Mouse (Mus musculus) forebrain, embryonic 15.5 days (tissue): ENCODE data around the gene Tcte3. TPM values are rescaled to one million over a fixed set of nuclear protein-coding genes. Genes with fewer than 3 reads are reported as not detected.
"Not testable (repeated sequence)": the region's sequence is repeated elsewhere in the genome, so short reads cannot be mapped to it uniquely, and the experiment has no call there.

Experiments used
- ATAC-seq: fragments of 200-750 bp; cut with Nextera tagmentation; replicated peaks from 2 replicates; pipeline ENCODE4 v1.8.0; 2017; ENCODE audit warnings: mild to moderate bottlenecking, moderate TSS enrichment, moderate library complexity
- H3K27ac ChIP-seq: fragments of 300-500 bp; sonication (generic); replicated peaks from 2 replicates; pipeline ENCODE4 v1.5.1; 2015; ENCODE audit warnings: mild to moderate bottlenecking, inconsistent platforms
- H3K27me3 ChIP-seq: fragments of 300-500 bp; sonication (generic); 2 replicates; pipeline ENCODE4 v1.6.1; 2015; ENCODE audit warnings: inconsistent platforms
- H3K36me3 ChIP-seq: fragments of 300-500 bp; sonication (generic); 2 replicates; pipeline ENCODE4 v1.6.1; 2015; ENCODE audit warnings: mild to moderate bottlenecking, inconsistent platforms
- H3K4me1 ChIP-seq: fragments of 300-500 bp; sonication (generic); 2 replicates; pipeline ENCODE4 v1.6.1; 2015; ENCODE audit warnings: inconsistent platforms
- H3K4me2 ChIP-seq: fragments of 300-500 bp; sonication (generic); replicated peaks from 2 replicates; pipeline ENCODE4 v1.6.1; 2015; ENCODE audit warnings: mild to moderate bottlenecking, inconsistent platforms
- H3K4me3 ChIP-seq: fragments of 300-500 bp; sonication (generic); 2 replicates; pipeline ENCODE4 v1.5.1; 2015; ENCODE audit warnings: mild to moderate bottlenecking, inconsistent platforms
- H3K9ac ChIP-seq: fragments of 300-500 bp; sonication (generic); replicated peaks from 2 replicates; pipeline ENCODE4 v1.6.1; 2015; ENCODE audit warnings: mild to moderate bottlenecking, inconsistent platforms
- H3K9me3 ChIP-seq: fragments of 300-500 bp; sonication (generic); 2 replicates; pipeline ENCODE4 v1.6.1; 2016; ENCODE audit warnings: inconsistent platforms
- WGBS: fragments of 180-500 bp; shearing (Covaris S2); methylation state at CpG from one replicate; pipeline ENCODE4 v1.1.7; 2015; ENCODE audit warnings: mixed read lengths; 5-methylcytosine and 5-hydroxymethylcytosine counted together
- polyA plus RNA-seq: library from polyadenylated mRNA; unstranded; fragments of >200 nt; fragmentation: Nextera tagmentation; extraction: Ambion mirVana; gene quantifications from 2 replicates; pipeline ENCODE4 v1.2.1, GENCODE M21; 2015

Gene Tcte3
- polyA plus RNA-seq, 1 experiment from 2014 or later = not detected

DNA sequence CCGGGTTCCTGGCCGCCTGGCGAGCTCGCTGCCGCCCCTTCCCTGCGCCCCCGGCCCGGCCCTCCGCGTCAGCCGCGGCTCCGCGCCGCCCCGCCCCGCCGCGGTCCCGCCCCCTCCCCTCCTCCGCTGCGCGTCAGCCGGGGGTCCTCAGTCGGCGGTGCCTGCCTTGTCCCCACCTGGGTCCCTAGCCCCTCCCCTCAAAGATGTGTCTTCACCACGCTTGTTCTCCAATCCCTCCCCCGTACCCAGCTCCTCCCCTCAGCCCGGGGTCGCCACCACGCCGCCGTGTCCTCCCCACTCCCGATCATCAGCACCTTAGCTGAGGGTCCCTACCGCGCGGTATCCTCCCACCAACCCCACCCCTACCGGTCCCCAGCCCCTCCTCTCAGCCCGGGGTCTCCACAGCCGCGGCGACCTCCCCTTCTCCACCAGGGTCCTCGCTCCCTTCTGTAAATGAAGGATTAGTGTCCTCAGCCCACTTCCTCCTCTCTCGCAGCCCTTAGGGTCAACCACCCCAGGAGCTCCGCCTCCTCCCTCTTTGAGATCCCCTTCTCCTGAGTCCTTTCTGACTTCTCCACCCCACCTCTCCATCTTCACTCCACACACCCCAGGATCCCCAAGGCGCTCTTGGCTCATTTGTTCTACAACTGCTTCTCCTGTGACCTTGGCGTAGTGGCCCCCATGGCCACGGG, 16.6 kb downstream of the Tcte3 start:
- not testable (repeated sequence) for H3K4me2 ChIP-seq, H3K4me1 ChIP-seq, H3K9me3 ChIP-seq, H3K27me3 ChIP-seq, H3K36me3 ChIP-seq, H3K4me3 ChIP-seq, H3K27ac ChIP-seq, H3K9ac ChIP-seq
- peak; percentile 93 for ATAC-seq
- WGBS = no CpG with 5 or more reads among the region's 48 CpGs

DNA sequence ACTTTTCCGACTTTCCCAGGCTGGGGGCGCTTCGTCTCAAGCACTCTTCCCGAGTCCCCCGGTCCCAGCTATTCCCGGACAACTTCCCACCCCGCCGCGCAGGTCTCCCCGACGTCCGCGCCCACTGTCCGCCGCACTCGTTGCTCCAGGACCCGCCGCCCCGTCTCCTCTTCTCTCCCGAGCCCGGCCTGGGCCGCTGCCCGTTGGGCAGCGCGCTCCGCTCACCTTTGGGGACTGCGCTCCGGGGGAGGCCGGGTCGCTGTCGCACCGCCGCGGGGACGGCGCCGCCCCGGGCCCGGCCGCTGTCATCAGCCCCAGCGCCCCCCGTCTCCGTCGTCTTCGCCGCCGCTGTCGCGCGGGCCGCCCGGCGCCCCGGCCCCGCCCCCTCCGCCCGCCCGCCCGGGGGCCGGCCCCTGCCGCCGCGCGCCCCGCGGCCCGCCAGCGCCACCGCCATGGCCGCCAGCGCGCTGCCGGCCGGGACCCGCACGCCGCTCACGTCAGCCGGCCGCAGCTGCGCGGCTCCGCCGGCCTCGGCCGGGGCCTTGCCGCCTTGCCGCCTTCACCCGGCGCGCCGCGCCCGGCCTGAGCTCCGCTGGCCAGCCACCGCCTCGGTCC, 17.3 kb downstream of the Tcte3 start:
- H3K27ac ChIP-seq, H3K4me3 ChIP-seq, H3K9ac ChIP-seq, H3K36me3 ChIP-seq, H3K27me3 ChIP-seq, H3K9me3 ChIP-seq, H3K4me2 ChIP-seq, H3K4me1 ChIP-seq: not testable (repeated sequence)
- WGBS = no CpG with 5 or more reads among the region's 97 CpGs
- ATAC-seq = peak; percentile 79

DNA sequence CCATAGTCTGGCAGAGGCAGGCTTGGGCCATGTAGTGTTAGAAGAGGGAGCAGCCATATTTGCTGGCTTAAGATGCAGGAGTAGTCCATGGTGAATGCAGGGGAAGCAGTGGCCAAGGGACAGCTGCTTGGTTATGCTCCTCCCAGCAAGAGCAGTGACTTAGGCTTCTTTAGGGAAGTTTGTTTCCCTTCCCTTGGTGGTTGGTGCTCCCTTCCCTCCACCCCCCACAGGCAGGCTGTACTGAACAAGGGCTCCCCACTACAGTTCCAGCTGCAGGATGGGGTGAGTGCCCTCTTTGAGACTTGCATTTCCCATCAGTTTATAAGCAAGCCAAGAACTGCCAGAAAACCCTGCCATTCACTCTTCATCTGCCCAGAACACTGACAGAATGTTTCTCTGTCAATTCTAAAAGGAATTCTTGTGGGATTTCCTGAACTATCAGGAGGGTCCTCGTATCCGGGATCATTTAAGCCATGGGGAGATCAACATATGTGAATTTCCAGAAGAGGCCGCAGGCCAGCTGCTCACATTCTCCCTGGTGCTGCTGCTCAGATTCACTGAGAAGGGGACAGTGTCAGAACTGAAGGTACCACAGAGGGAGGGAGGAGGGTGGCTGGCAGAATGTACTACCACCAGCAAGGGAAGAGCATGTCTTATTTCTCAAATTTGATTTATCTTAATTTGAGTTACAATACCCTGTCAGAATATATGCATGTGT, 19.6 kb downstream of the Tcte3 start:
- not testable (repeated sequence) for H3K9me3 ChIP-seq, H3K9ac ChIP-seq, ATAC-seq, H3K4me1 ChIP-seq, H3K27me3 ChIP-seq, H3K27ac ChIP-seq, H3K4me2 ChIP-seq, H3K4me3 ChIP-seq, H3K36me3 ChIP-seq
- 90% methylated on average over 3 of the region's 3 CpGs for WGBS

DNA sequence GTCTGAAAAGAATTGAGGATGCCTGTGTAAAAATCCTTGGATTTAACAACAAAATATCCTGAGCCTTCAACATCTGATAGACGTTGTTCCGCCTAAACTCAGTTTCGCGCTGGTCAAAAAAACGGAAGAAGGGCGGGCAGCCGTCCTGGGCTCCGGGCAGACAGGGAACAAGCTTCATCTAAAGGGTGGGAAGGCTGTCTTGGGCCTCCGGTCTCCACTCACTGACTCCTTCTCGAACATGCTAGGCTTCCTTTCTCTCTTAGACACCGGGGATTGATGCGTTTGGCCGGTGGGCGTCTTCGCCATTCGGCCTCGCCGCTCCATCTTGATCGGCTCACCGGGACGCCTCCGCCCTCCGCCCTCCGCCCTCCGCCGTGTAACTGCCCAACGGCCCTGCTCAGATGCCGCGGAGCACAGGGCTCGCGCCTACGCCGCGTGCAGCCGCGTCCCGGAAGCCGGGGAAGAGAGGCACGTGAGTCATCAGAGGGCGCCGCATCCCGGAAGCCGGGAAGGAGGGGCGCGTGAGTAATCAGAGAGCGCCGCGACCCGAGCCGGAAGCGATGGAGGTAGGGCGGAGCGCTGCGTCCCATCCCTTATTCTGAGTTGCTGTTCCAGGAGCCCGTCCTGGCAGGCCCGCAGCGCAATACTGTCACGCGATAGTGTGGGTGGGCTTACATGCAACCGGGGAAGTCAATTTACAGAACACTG, 31.4 kb downstream of the Tcte3 start, which contains the start of gene Gm3435:
Gene Gm3435 (plus strand): TSS at position 471 of the 708 bp plus-strand sequence.
- peak; percentile 99 for ATAC-seq
- H3K4me1 ChIP-seq = not testable (repeated sequence)

DNA sequence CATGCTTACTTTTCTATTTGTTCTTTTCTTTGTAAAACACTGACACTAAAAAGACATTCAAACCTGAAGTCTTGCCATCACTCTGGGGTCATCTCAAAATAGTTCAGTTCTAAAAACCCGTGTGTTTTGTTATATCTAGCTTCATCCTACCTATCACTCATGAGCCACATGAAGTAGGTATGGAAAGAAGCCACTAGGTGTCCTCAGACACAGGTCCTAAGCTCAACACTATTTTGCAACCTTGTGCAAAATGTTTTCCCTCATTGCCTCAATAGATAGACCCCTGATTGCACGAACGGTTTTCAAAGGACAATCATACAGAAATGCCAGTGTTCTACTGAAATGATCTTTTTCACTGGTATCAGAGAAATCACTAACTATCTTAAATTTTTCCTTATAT, 32.2 kb downstream of the Tcte3 start:
- not testable (repeated sequence) for H3K4me2 ChIP-seq, H3K4me1 ChIP-seq, H3K36me3 ChIP-seq, H3K27me3 ChIP-seq, H3K9ac ChIP-seq, H3K27ac ChIP-seq, H3K9me3 ChIP-seq, H3K4me3 ChIP-seq, ATAC-seq
- WGBS = no CpG with 5 or more reads among the region's 3 CpGs

More for the DNA sequence above, 31.4 kb downstream of the Tcte3 start, which contains the start of gene Gm3435:
- H3K36me3 ChIP-seq, H3K4me3 ChIP-seq, H3K4me2 ChIP-seq, H3K9ac ChIP-seq, H3K27ac ChIP-seq, H3K9me3 ChIP-seq, H3K27me3 ChIP-seq: not testable (repeated sequence)
- no CpG with 5 or more reads among the region's 60 CpGs for WGBS

GRCm38 (mm10) chr17:15000047-15000446, 41.2 kb downstream of the Tcte3 start:
- not testable (repeated sequence) for H3K9ac ChIP-seq, H3K4me3 ChIP-seq, H3K4me1 ChIP-seq, H3K4me2 ChIP-seq, H3K27me3 ChIP-seq, ATAC-seq, H3K9me3 ChIP-seq, H3K36me3 ChIP-seq, H3K27ac ChIP-seq
- no CpG with 5 or more reads among the region's 4 CpGs for WGBS

DNA sequence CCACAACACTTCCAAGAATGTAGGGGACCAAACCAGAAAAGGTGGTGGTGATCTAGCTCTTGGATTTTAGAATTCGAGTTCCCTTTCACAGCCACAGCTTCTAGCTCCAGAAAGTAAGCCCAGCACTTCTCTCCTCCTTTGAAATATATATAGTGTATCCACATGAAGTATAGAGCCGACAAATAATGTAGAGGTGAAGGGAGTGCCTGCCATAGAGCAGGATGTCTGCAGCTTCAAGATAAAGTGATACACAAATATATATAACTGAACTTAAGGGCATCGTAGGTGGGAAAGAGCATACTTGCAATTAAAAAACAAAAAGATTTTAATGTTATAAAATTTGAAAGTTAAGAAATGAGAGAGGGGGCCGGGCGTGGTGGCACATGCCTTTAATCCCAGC, 47.1 kb downstream of the Tcte3 start:
- ATAC-seq, H3K36me3 ChIP-seq, H3K27me3 ChIP-seq, H3K9me3 ChIP-seq, H3K9ac ChIP-seq, H3K4me1 ChIP-seq, H3K27ac ChIP-seq, H3K4me3 ChIP-seq, H3K4me2 ChIP-seq: not testable (repeated sequence)
- no CpG with 5 or more reads among the region's 5 CpGs for WGBS

- ATAC-seq = peak; percentile 94
- not testable (repeated sequence) for H3K36me3 ChIP-seq, H3K4me3 ChIP-seq, H3K4me2 ChIP-seq, H3K27ac ChIP-seq, H3K9me3 ChIP-seq, H3K9ac ChIP-seq, H3K27me3 ChIP-seq, H3K4me1 ChIP-seq
- WGBS = no CpG with 5 or more reads among the region's 47 CpGs
Measured at GRCm38 (mm10) chr17:14993139-14993832, 48.0 kb downstream of the Tcte3 start.

GRCm38 (mm10) chr17:14992522-14993138, 48.7 kb downstream of the Tcte3 start:
- not testable (repeated sequence) for H3K27ac ChIP-seq
- peak; percentile 70 for ATAC-seq

GRCm38 (mm10) chr17:14990116-14990702, 51.1 kb downstream of the Tcte3 start:
- not testable (repeated sequence) for H3K4me2 ChIP-seq, H3K36me3 ChIP-seq, H3K9me3 ChIP-seq, ATAC-seq, H3K4me1 ChIP-seq, H3K27ac ChIP-seq, H3K4me3 ChIP-seq, H3K27me3 ChIP-seq, H3K9ac ChIP-seq
- 85% methylated on average over 4 of the region's 5 CpGs for WGBS

More at GRCm38 (mm10) chr17:14992522-14993138, 48.7 kb downstream of the Tcte3 start:
- not testable (repeated sequence) for H3K9ac ChIP-seq, H3K36me3 ChIP-seq, H3K9me3 ChIP-seq, H3K4me3 ChIP-seq, H3K4me1 ChIP-seq, H3K27me3 ChIP-seq, H3K4me2 ChIP-seq
- no CpG with 5 or more reads among the region's 98 CpGs for whole genome bisulfite sequencing

- H3K4me2 ChIP-seq = peak within 1 kb of the TSS; percentile 28; the same call in 1 of the 2 replicates
- no CpG with 5 or more reads among the region's 60 CpGs for WGBS
Measured at GRCm38 (mm10) chr17:14978362-14979038, 62.8 kb downstream of the Tcte3 start, which contains the start of the genes 9030025P20Rik and Gm3417. TSS of gene 9030025P20Rik (plus strand) at chr17:14978468. TSS of gene Gm3417 (minus strand) at chr17:14978790.

More at GRCm38 (mm10) chr17:14978362-14979038, 62.8 kb downstream of the Tcte3 start, which contains the start of the genes 9030025P20Rik and Gm3417:
- H3K9ac ChIP-seq, H3K4me1 ChIP-seq, H3K27me3 ChIP-seq, H3K27ac ChIP-seq, H3K4me3 ChIP-seq, H3K9me3 ChIP-seq, H3K36me3 ChIP-seq: not testable (repeated sequence)
- ATAC-seq = peak; percentile 99
